Mouse (Mus musculus) spleen, adult 2 months (tissue): ENCODE results near the gene Hsf4.

Experiments used
- CTCF ChIP-seq: fragments of 200-500 bp; IDR thresholded peaks from 2 replicates; pipeline ENCODE4 v1.5.1; 2011; ENCODE audit warnings: mild to moderate bottlenecking, inconsistent platforms; ENCODE audit not compliant: insufficient read depth, insufficient read length, insufficient replicate concordance; ENCODE audit errors: extremely low read depth
- POLR2A ChIP-seq: fragments of 200-500 bp; IDR thresholded peaks from 2 replicates; pipeline ENCODE4 v1.6.1; 2011; ENCODE audit warnings: low read depth, low read length, inconsistent platforms

DNA sequence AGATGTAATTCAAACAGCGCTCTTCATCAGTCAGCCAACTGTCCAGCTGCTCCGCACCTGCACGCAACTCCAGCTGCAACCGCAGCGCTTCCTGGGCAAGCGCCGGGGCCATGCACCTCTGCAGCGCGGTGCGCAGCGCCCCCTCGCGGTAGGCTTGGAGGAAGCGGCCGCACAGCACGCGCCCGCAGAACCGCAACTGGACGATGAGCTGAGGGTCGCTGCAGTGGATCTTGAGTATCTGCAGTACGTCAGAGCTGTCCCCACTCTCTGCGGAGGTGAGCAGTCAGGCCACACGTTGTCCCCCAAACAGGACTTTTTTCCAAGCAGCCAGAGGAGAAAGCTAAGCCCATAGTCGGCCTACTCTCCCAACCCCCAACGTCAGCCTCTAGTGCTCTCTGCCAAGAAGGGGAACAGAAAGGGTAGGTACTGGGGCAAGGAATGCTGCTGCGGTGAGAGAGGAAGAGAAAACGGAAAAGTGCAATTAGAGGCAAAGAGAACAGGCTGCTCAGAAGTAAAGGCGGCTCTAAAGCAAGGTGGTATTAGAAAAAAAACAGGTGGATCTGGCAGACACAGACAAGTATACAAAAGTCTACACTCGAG, 9.8 kb upstream of the Hsf4 start:
- no peak for TF ChIP-seq POLR2A
- TF ChIP-seq CTCF, result peak; percentile 92
